Mouse (Mus musculus): ENCODE measurements around the gene Cdx2.

DNA sequence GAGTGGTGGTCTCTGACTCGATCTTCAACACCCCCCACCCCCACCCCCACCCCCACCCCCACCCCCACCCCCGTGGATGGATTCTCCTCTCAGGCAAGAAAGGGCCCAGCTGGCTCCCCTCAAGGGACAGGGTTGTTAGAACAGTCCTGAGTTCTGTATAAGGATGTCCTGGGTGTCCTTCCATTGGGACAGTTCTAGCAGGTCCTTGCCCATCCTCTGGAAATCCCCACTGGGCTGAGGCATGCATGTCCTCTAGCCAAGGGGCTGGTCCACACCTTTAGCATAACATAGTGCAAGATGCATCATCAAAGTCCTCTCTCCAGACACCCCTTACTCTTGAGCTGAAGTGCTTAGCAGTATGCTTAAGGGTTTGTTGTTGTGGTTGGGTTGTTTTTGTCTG, 2.7 kb upstream of the Cdx2 start:
- TF ChIP-seq POLR2A (IDR thresholded peaks at IDR 0.05; ENCODE audit: insufficient read length, low read depth) (no peak), REST (IDR thresholded peaks at IDR 0.05; ENCODE audit: insufficient read depth, insufficient read length) (no peak), E2F4 (IDR thresholded peaks at IDR 0.05; ENCODE audit: insufficient read depth) (no peak)
